Mouse (Mus musculus): ENCODE data around the gene Fam178b. TPM values are rescaled to one million over a fixed set of nuclear protein-coding genes. Genes with fewer than 3 reads are reported as not detected.

The Fam178b gene
- polyA plus RNA-seq, 1 experiment from 2014 or later = not detected

- Histone ChIP-seq H3K79me2 (ENCODE audit: inconsistent target) (no peaks in the 10 kb centered on the region), H3K4me3 (ENCODE audit: inconsistent target) (no peak overlapping the region), H3K36me3 (ENCODE audit: inconsistent target) (no peaks in the 10 kb centered on the region), H3K27ac (no peak overlapping the region)
- WGBS (ENCODE audit: missing documents) = 52% methylated on average over 5 of the region's 5 CpGs
These were observed 123.1 kb downstream of the Fam178b start for GRCm38 (mm10) chr1:36559888-36560287.

GRCm38 (mm10) chr1:36559256-36559655 is 123.7 kb downstream of the Fam178b start:
- no peak overlapping the region for H3K4me3 ChIP-seq (ENCODE audit: inconsistent target)
- H3K36me3 ChIP-seq (ENCODE audit: inconsistent target) = no peaks in the 10 kb centered on the region; the same call in 1 of the 2 replicates
- H3K27ac ChIP-seq = no peak overlapping the region
- no peaks in the 10 kb centered on the region for H3K79me2 ChIP-seq (ENCODE audit: inconsistent target)
- 58% methylated on average over 4 of the region's 4 CpGs for WGBS (ENCODE audit: missing documents)

- H3K4me3 ChIP-seq (ENCODE audit: inconsistent target) = peak within 1 kb of the TSS; percentile 67
- H3K79me2 ChIP-seq (ENCODE audit: inconsistent target) = no peaks in the 10 kb centered on the region
- WGBS (ENCODE audit: missing documents) = 9% methylated on average over 51 of the region's 69 CpGs
- H3K27ac ChIP-seq = no peak within 1 kb of the TSS
- H3K36me3 ChIP-seq (ENCODE audit: inconsistent target) = peaks cover under 1% of the 10 kb centered on the region; the same call in 1 of the 2 replicates
These were observed 124.7 kb downstream of the Fam178b start, which contains the start of gene Sema4c for GRCm38 (mm10) chr1:36558031-36558993. Gene Sema4c, minus strand, starts transcription at chr1:36558349.

GRCm38 (mm10) chr1:36557457-36558011 is 125.4 kb downstream of the Fam178b start:
- Histone ChIP-seq H3K79me2 (ENCODE audit: inconsistent target) (no peaks in the 10 kb centered on the region), H3K4me3 (ENCODE audit: inconsistent target) (peak overlapping the region; percentile 67), H3K27ac (no peak overlapping the region), H3K36me3 (ENCODE audit: inconsistent target) (peaks cover 9% of the 10 kb centered on the region; the same call in 1 of the 2 replicates)
- 1% methylated on average over 47 of the region's 48 CpGs for WGBS (ENCODE audit: missing documents)

GRCm38 (mm10) chr1:36556553-36557456 is 126.2 kb downstream of the Fam178b start:
- H3K4me3 ChIP-seq (ENCODE audit: inconsistent target) = peak overlapping the region; percentile 67
- no peaks in the 10 kb centered on the region for H3K79me2 ChIP-seq (ENCODE audit: inconsistent target)
- under 1% methylated on average over 52 of the region's 52 CpGs for WGBS (ENCODE audit: missing documents)
- H3K27ac ChIP-seq = peak overlapping the region; percentile 81
- peaks cover 16% of the 10 kb centered on the region; the same call in 1 of the 2 replicates for H3K36me3 ChIP-seq (ENCODE audit: inconsistent target)

GRCm38 (mm10) chr1:36555798-36556395 is 127.1 kb downstream of the Fam178b start:
- Histone ChIP-seq H3K79me2 (ENCODE audit: inconsistent target) (no peaks in the 10 kb centered on the region), H3K36me3 (ENCODE audit: inconsistent target) (peaks cover 22% of the 10 kb centered on the region; the same call in 1 of the 2 replicates), H3K27ac (peak overlapping the region; percentile 81), H3K4me3 (ENCODE audit: inconsistent target) (peak overlapping the region; percentile 67)
- 42% methylated on average over 7 of the region's 8 CpGs for WGBS (ENCODE audit: missing documents)

- H3K36me3 ChIP-seq (ENCODE audit: inconsistent target) = peaks cover 22% of the 10 kb centered on the region; the same call in 1 of the 2 replicates
- 0 out of 2 replicates have a peak overlapping the region, but pooled peaks have one; percentile 21 for H3K27ac ChIP-seq
- H3K4me3 ChIP-seq (ENCODE audit: inconsistent target) = no peak overlapping the region
- no peaks in the 10 kb centered on the region for H3K79me2 ChIP-seq (ENCODE audit: inconsistent target)
- 83% methylated on average over 21 of the region's 21 CpGs for WGBS (ENCODE audit: missing documents)
These were observed 128.2 kb downstream of the Fam178b start for GRCm38 (mm10) chr1:36554633-36555399.

- Histone ChIP-seq H3K27ac (no peak overlapping the region), H3K79me2 (ENCODE audit: inconsistent target) (no peaks in the 10 kb centered on the region), H3K36me3 (ENCODE audit: inconsistent target) (peaks cover 22% of the 10 kb centered on the region; the same call in 1 of the 2 replicates), H3K4me3 (ENCODE audit: inconsistent target) (no peak overlapping the region)
- WGBS (ENCODE audit: missing documents) = 76% methylated on average over 16 of the region's 16 CpGs
These were observed 130.5 kb downstream of the Fam178b start for GRCm38 (mm10) chr1:36552506-36552905.

GRCm38 (mm10) chr1:36551904-36552303 is 131.1 kb downstream of the Fam178b start:
- Histone ChIP-seq H3K79me2 (ENCODE audit: inconsistent target) (no peaks in the 10 kb centered on the region), H3K4me3 (ENCODE audit: inconsistent target) (no peak overlapping the region), H3K27ac (no peak overlapping the region), H3K36me3 (ENCODE audit: inconsistent target) (peaks cover 22% of the 10 kb centered on the region; the same call in 1 of the 2 replicates)
- WGBS (ENCODE audit: missing documents) = 92% methylated on average over 17 of the region's 17 CpGs

GRCm38 (mm10) chr1:36550075-36550863 is 132.7 kb downstream of the Fam178b start:
- H3K27ac ChIP-seq = no peak overlapping the region
- H3K36me3 ChIP-seq (ENCODE audit: inconsistent target) = peaks cover 22% of the 10 kb centered on the region; the same call in 1 of the 2 replicates
- peaks cover 14% of the 10 kb centered on the region; the same call in 1 of the 2 replicates for H3K79me2 ChIP-seq (ENCODE audit: inconsistent target)
- no peak overlapping the region for H3K4me3 ChIP-seq (ENCODE audit: inconsistent target)
- 93% methylated on average over 20 of the region's 20 CpGs for WGBS (ENCODE audit: missing documents)

GRCm38 (mm10) chr1:36549491-36549890 is 133.5 kb downstream of the Fam178b start:
- peaks cover 16% of the 10 kb centered on the region; the same call in 1 of the 2 replicates for H3K79me2 ChIP-seq (ENCODE audit: inconsistent target)
- 92% methylated on average over 17 of the region's 18 CpGs for WGBS (ENCODE audit: missing documents)
- peaks cover 22% of the 10 kb centered on the region; the same call in 1 of the 2 replicates for H3K36me3 ChIP-seq (ENCODE audit: inconsistent target)
- no peak overlapping the region for H3K4me3 ChIP-seq (ENCODE audit: inconsistent target)
- no peak overlapping the region for H3K27ac ChIP-seq

GRCm38 (mm10) chr1:36548771-36549170 is 134.2 kb downstream of the Fam178b start:
- Histone ChIP-seq H3K36me3 (ENCODE audit: inconsistent target) (peaks cover 22% of the 10 kb centered on the region; the same call in 1 of the 2 replicates), H3K27ac (no peak overlapping the region), H3K4me3 (ENCODE audit: inconsistent target) (no peak overlapping the region), H3K79me2 (ENCODE audit: inconsistent target) (peaks cover 16% of the 10 kb centered on the region; the same call in 1 of the 2 replicates)
- 91% methylated on average over 6 of the region's 8 CpGs for WGBS (ENCODE audit: missing documents)
